Mouse (Mus musculus) liver, postnatal 0 days (tissue): ENCODE data around the gene Hbq1b.

Experiments used
- CTCF ChIP-seq: sonication (generic); IDR thresholded peaks from 2 replicates; pipeline ENCODE4 v1.5.1; 2016; ENCODE audit warnings: antibody characterized with exemption, low read depth
- EP300 ChIP-seq: IDR thresholded peaks from 2 replicates; pipeline ENCODE4 v1.6.1; 2016; ENCODE audit warnings: antibody characterized with exemption, low read depth, mild to moderate bottlenecking

DNA sequence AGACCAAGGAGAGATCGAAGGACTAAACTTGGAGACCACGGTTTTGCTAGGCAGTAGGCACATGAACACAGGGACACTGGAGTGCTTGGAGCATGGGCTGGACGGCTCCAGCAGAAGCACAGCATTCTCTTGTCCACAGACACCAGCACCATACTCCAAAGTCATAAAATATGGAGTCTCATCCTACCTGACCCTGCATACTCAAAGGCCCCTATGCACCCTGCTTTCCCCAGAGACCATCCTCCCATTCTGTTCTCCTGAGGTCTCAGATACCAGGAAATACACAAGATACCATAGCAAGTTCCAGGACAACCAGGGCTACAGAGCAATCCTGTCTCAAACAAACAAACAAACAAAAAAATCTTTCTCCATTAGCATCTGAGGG lies 49.4 kb upstream of the Hbq1b start:
- TF ChIP-seq CTCF, result no peak
- no peak for TF ChIP-seq EP300
